Mouse (Mus musculus) CD8-positive naive resting alpha-beta T cell, adult 2 months (primary cell): ENCODE data around the gene 4931422A03Rik.

Source experiments
- DNase-seq, 2 experiments: peaks; one replicate each; pipeline ENCODE4 v3.0.0; 2022; ENCODE audit warnings: low read depth in 2 of 2, low spot score in 2 of 2

The 4931422A03Rik gene

GRCm38 (mm10) chr2:103970041-103970790 is 57.9 kb downstream of the 4931422A03Rik start:
- DNase-seq, result peak in 1 of 2 experiments; percentile 7

DNA sequence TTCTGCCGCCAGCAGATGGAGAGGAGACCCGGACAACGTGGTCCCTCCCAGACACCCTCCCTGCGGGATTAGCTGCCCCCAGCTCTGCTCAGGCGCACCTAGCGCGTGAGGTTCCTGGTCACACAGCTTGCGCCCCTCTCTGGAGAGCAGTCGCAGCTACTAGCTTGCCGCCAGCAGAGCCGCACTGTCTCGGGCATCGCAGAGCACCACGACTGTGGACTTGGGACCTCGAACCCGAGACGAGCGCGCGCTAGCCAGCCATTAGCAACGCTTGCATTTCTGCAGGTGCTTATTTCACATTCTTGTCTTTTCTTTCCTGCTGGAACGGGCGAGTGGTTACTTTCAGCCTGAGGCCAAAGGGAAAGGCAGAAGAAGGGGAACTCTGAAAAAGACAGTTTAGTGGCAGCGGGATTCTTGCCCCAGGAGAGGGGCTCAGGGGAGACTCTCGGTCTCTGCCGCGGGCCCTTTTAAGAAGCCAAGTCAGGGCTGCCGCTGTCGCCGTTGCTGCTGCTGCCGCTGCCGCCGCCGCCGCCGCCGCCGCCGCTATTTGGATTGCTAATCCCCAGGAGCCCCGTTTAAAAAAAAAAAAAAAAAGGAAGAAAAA is 58.6 kb downstream of the 4931422A03Rik start:
- peak in 1 of 2 experiments; percentile 7 for DNase-seq

- DNase-seq, result no peak
Observed at GRCm38 (mm10) chr2:103968919-103969436, 59.2 kb downstream of the 4931422A03Rik start.

- no peak for DNase-seq
Observed at GRCm38 (mm10) chr2:103968186-103968585, 60.0 kb downstream of the 4931422A03Rik start.

DNA sequence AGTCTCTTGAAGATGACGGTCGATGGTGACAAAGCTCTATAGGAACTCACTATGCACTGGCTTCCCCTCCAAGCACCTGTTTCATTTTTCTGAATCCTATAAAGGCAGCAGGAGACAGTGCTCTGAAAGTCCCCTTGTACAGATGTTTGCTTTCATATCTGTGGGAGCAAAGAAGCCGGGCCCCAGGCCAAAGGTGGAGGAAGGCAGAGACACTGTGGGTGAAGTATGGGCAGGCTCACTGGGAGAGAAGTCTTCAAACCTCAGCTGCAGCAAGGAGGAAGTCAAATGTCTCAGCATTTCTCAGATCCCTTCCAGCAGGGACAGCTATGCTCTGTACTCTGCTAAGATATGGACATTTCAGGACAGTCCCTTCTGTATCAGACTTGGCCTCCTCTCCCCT is 62.8 kb downstream of the 4931422A03Rik start:
- no peak for DNase-seq

DNA sequence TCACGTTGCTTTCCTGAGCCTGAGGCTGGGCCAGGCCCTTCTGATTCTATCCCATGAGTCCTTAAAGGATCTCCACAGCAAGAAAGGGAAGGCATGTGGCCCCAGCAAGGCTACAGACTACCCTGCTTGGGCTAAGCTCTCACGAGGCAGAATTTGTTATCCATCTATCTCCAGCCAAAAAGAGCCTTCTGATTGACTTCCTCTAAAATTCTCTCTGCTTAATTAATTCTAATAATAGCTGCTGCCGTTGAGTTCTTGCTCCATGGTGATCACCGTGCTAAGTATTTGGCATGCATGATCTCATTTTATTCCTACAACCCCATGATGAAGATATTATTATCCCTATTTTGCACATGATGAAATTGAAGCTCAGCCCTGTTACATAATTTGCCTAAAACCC is 65.8 kb downstream of the 4931422A03Rik start:
- no peak for DNase-seq

DNA sequence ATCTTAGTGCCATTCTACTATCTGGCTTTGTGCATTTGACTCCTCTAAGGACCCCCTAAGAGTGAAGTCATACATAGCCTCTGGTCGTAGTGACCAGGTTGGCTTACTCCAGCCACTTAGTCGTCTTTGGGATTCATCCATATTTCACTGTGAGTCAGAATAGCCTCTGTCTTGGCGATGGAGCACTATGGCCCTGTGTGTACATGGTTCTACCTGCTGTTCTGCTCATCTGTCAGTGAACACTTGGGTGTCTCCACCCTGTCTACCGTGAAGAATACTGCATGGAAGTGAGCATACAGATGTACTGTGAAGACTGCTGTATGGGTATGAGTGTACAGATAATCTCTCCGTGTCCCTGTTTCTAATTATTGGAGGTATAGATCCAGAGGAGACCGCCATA is 68.6 kb downstream of the 4931422A03Rik start:
- DNase-seq, result no peak

- no peak for DNase-seq
Observed at GRCm38 (mm10) chr2:103959066-103959465, 69.1 kb downstream of the 4931422A03Rik start.

DNA sequence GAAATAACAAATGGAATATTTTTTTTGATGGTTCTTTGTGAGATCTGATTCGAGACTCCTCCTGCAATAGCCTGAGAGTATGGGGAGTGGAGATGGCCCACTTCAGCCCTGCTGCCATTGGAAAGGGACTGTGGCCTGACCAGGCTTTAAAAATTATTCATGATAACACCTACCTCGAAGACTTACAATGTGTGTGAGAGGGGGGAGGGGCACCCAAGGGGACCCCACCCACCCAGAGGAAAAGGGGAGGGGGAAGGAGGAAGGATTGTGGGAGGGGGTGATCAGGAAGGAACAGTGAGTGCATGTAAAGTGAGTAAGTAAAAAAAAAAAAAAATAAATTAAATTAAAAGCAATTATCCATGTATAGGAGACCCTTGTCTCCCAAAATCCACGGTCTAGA is 69.5 kb downstream of the 4931422A03Rik start:
- no peak for DNase-seq

GRCm38 (mm10) chr2:103957649-103958546 is 70.3 kb downstream of the 4931422A03Rik start, which contains the start of gene Lmo2:
Gene Lmo2, plus strand, starts transcription at chr2:103957986.
- no peak for DNase-seq

DNA sequence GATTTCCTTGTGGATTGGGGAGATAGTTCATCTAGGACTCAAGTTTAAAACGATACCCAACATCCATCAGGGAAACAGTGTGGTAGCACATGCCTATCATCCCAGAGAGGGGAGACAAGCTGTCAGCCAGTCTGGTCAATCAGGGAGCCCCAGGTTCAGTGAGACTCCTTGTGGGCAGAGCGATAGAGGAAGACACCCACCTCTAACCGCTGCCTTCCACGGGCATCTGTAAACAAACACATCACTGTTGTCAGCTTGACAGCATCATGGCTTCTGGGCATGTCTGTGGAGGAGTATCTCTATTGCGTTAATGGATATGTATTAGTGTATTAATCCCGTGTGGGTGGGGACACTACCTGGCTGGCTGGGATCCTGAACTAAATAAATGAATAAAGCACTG is 71.3 kb downstream of the 4931422A03Rik start:
- DNase-seq, result no peak

DNA sequence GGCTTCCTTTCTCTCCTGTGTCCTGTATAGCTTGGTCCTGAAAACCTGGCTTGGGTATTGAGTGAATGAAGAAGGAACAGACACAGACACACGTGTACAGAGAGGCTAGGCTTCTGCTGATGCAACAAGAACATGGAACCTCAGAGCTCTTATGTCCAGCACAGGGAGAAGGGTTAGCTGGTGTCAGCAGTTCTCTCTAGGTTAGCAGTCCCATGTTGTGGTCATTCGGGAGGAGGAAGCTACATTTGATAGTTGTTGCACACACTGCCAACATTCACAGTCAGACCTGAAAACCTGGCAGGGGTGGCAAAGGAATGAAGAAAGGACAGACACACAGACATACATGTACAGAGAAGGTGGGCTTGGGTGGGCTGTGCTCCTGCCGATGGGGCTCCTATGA is 72.4 kb downstream of the 4931422A03Rik start:
- no peak for DNase-seq

DNA sequence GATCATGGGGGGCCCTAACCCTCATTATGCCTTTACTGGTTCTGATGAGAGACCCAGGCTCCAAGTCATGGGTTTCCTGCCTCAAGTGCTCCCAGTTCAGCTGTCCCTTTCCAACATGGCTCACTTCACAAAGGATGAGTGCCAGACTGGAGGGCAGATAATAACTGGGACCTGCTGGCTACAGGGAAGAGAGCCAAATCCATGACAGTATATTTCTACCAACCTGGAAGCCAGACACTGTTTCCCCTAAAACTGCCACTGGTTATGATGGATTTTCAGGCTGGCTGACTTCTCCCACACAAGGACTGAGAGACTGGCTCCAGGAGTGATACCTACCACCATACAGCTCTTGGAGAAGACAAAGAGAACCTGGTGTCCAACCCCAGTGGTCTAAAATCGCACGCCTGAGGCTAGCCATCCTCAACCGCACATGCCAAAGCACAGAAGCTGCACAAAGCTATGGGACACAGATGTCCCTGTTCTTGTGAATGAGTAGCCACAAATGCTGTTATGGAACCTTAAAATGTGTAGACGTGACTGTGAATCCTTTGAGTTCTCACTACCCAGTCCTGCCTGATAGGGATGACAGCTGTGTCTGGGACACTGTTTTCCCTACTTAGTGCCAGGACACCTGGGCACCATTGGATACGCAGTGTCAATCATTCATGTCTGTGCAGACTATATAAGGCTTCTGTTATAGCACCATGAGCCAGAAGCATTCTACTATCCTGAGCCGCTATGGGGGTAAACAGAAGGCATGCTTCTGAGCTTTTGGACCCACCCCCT is 74.9 kb downstream of the 4931422A03Rik start:
- no peak for DNase-seq

DNA sequence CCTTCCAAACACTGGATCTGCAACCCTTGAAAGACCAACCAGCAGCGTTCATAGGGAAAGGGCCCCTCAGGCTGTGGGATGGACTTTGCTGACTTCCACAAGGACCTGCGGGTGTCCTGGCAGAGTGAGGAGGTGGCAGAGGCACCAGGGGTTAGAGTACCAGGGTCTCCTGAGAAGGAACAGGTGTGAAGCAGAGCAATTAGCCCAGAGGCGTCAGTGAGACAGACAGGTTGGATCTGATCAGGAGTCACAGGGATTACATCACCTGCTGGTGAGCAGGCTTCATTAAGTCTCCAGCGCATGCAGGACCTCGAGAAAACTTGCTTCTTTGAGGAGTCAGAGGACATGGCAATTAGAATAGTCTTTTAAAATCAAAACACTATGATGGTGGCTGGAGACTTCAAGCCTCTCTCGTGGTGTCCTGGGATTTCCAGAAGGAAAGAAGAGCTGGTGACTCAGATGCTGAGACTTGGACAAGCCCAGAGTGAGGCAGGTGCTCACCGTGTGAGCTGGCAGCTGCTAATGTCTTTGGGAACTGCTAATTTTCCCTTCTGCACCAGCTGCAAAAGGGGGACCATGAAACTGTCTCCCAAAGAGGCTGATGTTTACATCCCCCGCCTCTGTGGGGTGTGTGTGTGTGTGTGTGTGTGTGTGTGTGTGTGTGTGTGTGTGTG is 80.0 kb downstream of the 4931422A03Rik start:
- DNase-seq, result no peak

DNA sequence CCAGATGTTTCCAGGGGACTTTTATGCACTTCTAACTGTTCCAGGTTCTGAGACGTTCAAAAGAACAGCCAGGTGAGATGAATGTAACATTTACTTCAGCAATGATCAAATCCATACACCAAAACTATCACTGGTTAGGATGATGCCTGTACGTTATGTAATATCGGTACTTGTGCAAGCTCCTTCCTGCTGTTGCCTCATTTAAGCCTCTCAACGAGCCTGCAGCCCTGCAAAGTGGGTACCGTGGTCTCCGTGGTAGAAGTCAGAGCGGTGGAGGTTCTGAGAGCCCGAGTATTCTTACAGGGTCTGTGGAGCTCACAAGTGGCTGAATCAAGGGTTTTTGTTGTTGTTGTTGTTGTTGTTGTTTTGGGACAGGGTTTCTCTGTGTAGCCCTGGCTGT is 81.3 kb downstream of the 4931422A03Rik start:
- no peak for DNase-seq

GRCm38 (mm10) chr2:103945571-103946092 is 82.5 kb downstream of the 4931422A03Rik start:
- peak; percentile 20 to 51 for DNase-seq

DNA sequence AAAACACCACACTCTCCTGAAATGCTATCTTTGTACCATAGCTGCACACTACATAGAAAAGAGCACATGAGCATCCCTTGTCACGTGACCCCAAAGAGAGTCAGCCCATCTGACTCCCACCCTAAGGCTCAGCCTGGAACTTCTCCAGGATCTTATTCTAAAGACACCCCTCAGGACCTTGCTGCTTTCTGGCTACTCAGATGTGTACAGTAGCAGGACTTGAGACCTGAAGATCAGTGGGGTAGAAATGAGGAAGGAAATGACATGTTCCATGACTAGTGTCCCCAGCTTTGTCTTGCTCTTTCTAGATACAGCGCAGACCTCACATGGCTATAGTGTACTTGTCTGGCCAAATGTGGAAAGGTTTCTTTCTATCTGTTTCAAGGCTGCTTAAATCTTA is 83.3 kb downstream of the 4931422A03Rik start:
- DNase-seq, result no peak

GRCm38 (mm10) chr2:103941085-103941484 is 87.1 kb downstream of the 4931422A03Rik start:
- DNase-seq, result no peak

GRCm38 (mm10) chr2:103939003-103939402 is 89.2 kb downstream of the 4931422A03Rik start:
- no peak for DNase-seq

DNA sequence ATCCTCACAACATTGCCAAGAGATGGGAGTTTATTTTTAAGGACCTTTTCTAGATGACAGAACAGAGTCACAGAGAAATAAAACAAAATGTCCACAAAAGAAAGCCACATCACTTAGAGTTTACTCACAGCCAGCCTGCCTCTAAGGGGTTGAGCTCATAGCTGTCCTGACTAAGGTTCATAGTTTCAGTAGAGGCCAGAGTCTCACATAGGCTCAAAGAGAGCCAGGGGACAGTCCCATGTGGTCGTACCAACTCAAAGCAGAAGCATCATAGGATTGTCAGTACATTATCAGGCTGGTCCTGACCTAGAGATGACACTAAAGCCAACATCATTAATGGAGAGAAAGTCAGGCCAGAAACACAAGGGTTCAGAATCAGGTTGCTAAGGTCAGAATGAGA is 89.6 kb downstream of the 4931422A03Rik start:
- DNase-seq, result no peak
